Mouse (Mus musculus): ENCODE data around the gene Jag1. TPM values are rescaled to one million over a fixed set of nuclear protein-coding genes. Genes with fewer than 3 reads are reported as not detected.

Gene Jag1
- total and polyA plus RNA-seq, 2 experiments from 2014 or later, result 6.8 to 11.3 TPM

DNA sequence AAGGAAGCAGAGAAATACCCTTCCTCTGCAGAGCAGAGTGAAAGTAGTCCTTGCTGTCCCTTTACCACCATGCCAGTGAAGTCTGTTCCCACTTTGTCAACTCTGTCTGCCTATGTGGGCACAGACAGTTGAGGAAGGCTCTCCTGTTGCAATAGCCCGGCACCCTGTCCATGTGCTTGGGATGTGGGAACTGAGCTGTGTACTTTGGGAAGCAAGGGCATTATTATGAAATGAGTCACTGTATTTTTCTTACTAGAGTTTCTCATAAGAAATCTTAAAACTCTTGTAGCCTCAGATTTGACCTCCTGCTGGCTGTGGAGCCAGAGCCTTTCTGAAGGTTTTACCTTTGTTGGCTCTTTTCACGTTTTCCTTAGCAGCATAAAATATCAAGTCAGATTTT, 67.1 kb downstream of the Jag1 start:
- TF ChIP-seq CTCF (IDR thresholded peaks at IDR 0.05; ENCODE audit: low read depth) (no peak), EP300 (IDR thresholded peaks at IDR 0.05; ENCODE audit: low read depth) (no peak)

DNA sequence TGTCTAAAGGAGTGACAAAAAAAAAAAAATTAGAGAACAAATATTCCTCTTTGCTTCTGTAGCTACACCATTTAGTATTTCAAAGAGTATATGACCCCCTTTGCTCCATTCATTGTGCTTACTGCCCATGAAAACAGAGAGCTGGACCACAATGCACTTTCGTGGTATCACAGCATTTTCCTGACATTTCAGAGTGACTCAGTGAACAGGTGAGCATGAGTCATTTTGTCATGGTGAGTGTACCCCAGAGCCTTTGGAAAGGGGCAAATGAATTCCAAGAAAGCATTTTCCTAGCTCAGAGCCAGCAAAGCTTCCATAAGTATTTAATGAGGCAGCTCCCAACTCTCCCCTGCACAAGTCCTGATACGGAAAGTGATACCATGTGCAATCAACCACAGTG, 72.3 kb downstream of the Jag1 start:
- Histone ChIP-seq H3K4me3 (ENCODE audit: low read depth, low read length) (no peak overlapping the region), H3K4me1 (ENCODE audit: control insufficient read depth, insufficient read depth) (no peaks in the 10 kb centered on the region), H3K9ac (replicated peaks; ENCODE audit: low read depth, low read length) (no peak overlapping the region), H3K4me2 (ENCODE audit: low read depth, low read length) (no peak overlapping the region), H3K9me3 (replicated peaks; ENCODE audit: control insufficient read depth, low read length) (no peaks in the 10 kb centered on the region), H3K27me3 (ENCODE audit: control insufficient read depth, insufficient read depth, low read length) (no peaks in the 10 kb centered on the region), H3K36me3 (replicated peaks; ENCODE audit: control insufficient read depth, insufficient read depth, low read length) (0 out of 2 replicates have a peak, but pooled peaks cover 3% of the 10 kb centered on the region), H3K27ac (ENCODE audit: low read depth) (no peak overlapping the region)
- 91% methylated on average over 2 of the region's 2 CpGs for WGBS
- ATAC-seq (ENCODE audit: insufficient read depth, low read depth) (no peak), DNase-seq (ENCODE audit: low spot score) (no peak)
- TF ChIP-seq CTCF (IDR thresholded peaks at IDR 0.05; ENCODE audit: low read depth), result no peak
- TF ChIP-seq EP300 (IDR thresholded peaks at IDR 0.05; ENCODE audit: low read depth), result no peak

More for the DNA sequence above, 67.1 kb downstream of the Jag1 start:
- H3K4me1 ChIP-seq (ENCODE audit: control insufficient read depth, insufficient read depth), result no peaks in the 10 kb centered on the region
- H3K4me2 ChIP-seq (ENCODE audit: low read depth, low read length), result no peak overlapping the region
- DNase-seq (ENCODE audit: low spot score) (no peak), ATAC-seq (ENCODE audit: insufficient read depth, low read depth) (no peak)
- H3K9me3 ChIP-seq (replicated peaks; ENCODE audit: control insufficient read depth, low read length), result no peaks in the 10 kb centered on the region
- H3K27me3 ChIP-seq (ENCODE audit: control insufficient read depth, insufficient read depth, low read length), result no peaks in the 10 kb centered on the region
- no peak overlapping the region for H3K4me3 ChIP-seq (ENCODE audit: low read depth, low read length)
- 64% methylated on average over 2 of the region's 2 CpGs for WGBS
- no peak overlapping the region for H3K9ac ChIP-seq (replicated peaks; ENCODE audit: low read depth, low read length)
- 0 out of 2 replicates have a peak, but pooled peaks cover 3% of the 10 kb centered on the region for H3K36me3 ChIP-seq (replicated peaks; ENCODE audit: control insufficient read depth, insufficient read depth, low read length)
- no peak overlapping the region for H3K27ac ChIP-seq (ENCODE audit: low read depth)

Other genes starting within 250 kb of the Jag1 start
- not detected in 2 replicates for gene AL731706.2, start 231.0 kb downstream of the Jag1 start, total RNA-seq (2014; rRNA removed; ENCODE audit: low replicate concordance)
- gene AL731706.2, start 231.0 kb downstream of the Jag1 start, polyA plus RNA-seq (2015; fragmentation: Nextera tagmentation; extraction: Ambion mirVana), result 72.6 and 84.7 TPM in 2 replicates
- gene Slx4ip, start 225.4 kb downstream of the Jag1 start, total RNA-seq (2014; rRNA removed; ENCODE audit: low replicate concordance), result 0.93 and 1.2 TPM in 2 replicates
- gene Slx4ip, start 225.4 kb downstream of the Jag1 start, polyA plus RNA-seq (2015; fragmentation: Nextera tagmentation; extraction: Ambion mirVana), result 2.1 and 2.6 TPM in 2 replicates
- gene AL731706.1, start 225.3 kb downstream of the Jag1 start, total RNA-seq (2014; rRNA removed; ENCODE audit: low replicate concordance), result 14.1 and 27.9 TPM in 2 replicates
- 73.1 and 84.7 TPM in 2 replicates for gene AL731706.1, start 225.3 kb downstream of the Jag1 start, polyA plus RNA-seq (2015; fragmentation: Nextera tagmentation; extraction: Ambion mirVana)
- 17.6 and 20.8 TPM in 2 replicates for gene Mkks, start 225.3 kb downstream of the Jag1 start, total RNA-seq (2014; rRNA removed; ENCODE audit: low replicate concordance)
- gene Mkks, start 225.3 kb downstream of the Jag1 start, polyA plus RNA-seq (2015; fragmentation: Nextera tagmentation; extraction: Ambion mirVana), result 14.6 and 20.8 TPM in 2 replicates

Measured in heart, postnatal 0 days (tissue).